Mouse (Mus musculus) cerebellum, postnatal 10 days (tissue): ENCODE data around the gene Lbx1.

Experiments
- DNase-seq, 2 experiments: peaks; one replicate each; pipeline ENCODE4 v3.0.0; 2021; ENCODE audit warnings: mixed read lengths in 2 of 2

The Lbx1 gene

GRCm38 (mm10) chr19:45233496-45234127 is 2.0 kb downstream of the Lbx1 start:
- DNase-seq = no peak

GRCm38 (mm10) chr19:45232443-45233410 is 2.9 kb downstream of the Lbx1 start:
- DNase-seq = peak in 1 of 2 experiments; percentile 51

- DNase-seq = no peak
Observed at GRCm38 (mm10) chr19:45232036-45232410, 3.6 kb downstream of the Lbx1 start.

GRCm38 (mm10) chr19:45231383-45232035 is 4.1 kb downstream of the Lbx1 start:
- DNase-seq = peak; percentile 47 to 56

- peak in 1 of 2 experiments; percentile 47 for DNase-seq
Observed at GRCm38 (mm10) chr19:45230848-45231382, 4.7 kb downstream of the Lbx1 start.

GRCm38 (mm10) chr19:45230201-45230611 is 5.4 kb downstream of the Lbx1 start:
- DNase-seq = no peak

GRCm38 (mm10) chr19:45229378-45230135 is 6.1 kb downstream of the Lbx1 start:
- no peak for DNase-seq

- DNase-seq = no peak
Observed at GRCm38 (mm10) chr19:45228781-45229180, 6.8 kb downstream of the Lbx1 start.

- DNase-seq = no peak
Observed at GRCm38 (mm10) chr19:45228097-45228496, 7.5 kb downstream of the Lbx1 start.

- DNase-seq = no peak
Observed at GRCm38 (mm10) chr19:45227671-45228070, 7.9 kb downstream of the Lbx1 start.

GRCm38 (mm10) chr19:45227049-45227448 is 8.6 kb downstream of the Lbx1 start:
- DNase-seq = no peak

- DNase-seq = no peak
Observed at GRCm38 (mm10) chr19:45226246-45226645, 9.4 kb downstream of the Lbx1 start.

GRCm38 (mm10) chr19:45225130-45225529 is 10.5 kb downstream of the Lbx1 start:
- no peak for DNase-seq

GRCm38 (mm10) chr19:45224286-45224559 is 11.4 kb downstream of the Lbx1 start:
- peak in 1 of 2 experiments; percentile 14 for DNase-seq

- DNase-seq = peak; percentile 37 to 53
Observed at GRCm38 (mm10) chr19:45223413-45224285, 12.0 kb downstream of the Lbx1 start.

- DNase-seq = peak; percentile 19 to 28
Observed at GRCm38 (mm10) chr19:45222141-45222782, 13.3 kb downstream of the Lbx1 start.

- no peak for DNase-seq
Observed at GRCm38 (mm10) chr19:45221458-45221783, 14.2 kb downstream of the Lbx1 start.

GRCm38 (mm10) chr19:45220593-45221457 is 14.8 kb downstream of the Lbx1 start:
- peak; percentile 92 to 93 for DNase-seq

GRCm38 (mm10) chr19:45216240-45216639 is 19.4 kb downstream of the Lbx1 start:
- DNase-seq = peak; percentile 75 to 82

- DNase-seq = no peak
Observed at GRCm38 (mm10) chr19:45215431-45215830, 20.2 kb downstream of the Lbx1 start.
